Mouse (Mus musculus) heart, adult 10 weeks (tissue): ENCODE results near the gene Acsf2. TPM values are rescaled to one million over a fixed set of nuclear protein-coding genes. Genes with fewer than 3 reads are reported as not detected.

ENCODE experiments used
- polyA plus RNA-seq: library from polyadenylated mRNA; stranded (reverse); fragments of 350-450 nt; fragmentation: Illumina TruSeq; extraction: RNeasy Lipid Tissue Mini Kit (QIAGEN cat#74804); gene quantifications from one replicate; pipeline ENCODE4 v1.2.3, GENCODE M21; 2014; ENCODE audit warnings: low read depth, low replicate concordance

Gene Acsf2
- 24.4 TPM for polyA plus RNA-seq

DNA sequence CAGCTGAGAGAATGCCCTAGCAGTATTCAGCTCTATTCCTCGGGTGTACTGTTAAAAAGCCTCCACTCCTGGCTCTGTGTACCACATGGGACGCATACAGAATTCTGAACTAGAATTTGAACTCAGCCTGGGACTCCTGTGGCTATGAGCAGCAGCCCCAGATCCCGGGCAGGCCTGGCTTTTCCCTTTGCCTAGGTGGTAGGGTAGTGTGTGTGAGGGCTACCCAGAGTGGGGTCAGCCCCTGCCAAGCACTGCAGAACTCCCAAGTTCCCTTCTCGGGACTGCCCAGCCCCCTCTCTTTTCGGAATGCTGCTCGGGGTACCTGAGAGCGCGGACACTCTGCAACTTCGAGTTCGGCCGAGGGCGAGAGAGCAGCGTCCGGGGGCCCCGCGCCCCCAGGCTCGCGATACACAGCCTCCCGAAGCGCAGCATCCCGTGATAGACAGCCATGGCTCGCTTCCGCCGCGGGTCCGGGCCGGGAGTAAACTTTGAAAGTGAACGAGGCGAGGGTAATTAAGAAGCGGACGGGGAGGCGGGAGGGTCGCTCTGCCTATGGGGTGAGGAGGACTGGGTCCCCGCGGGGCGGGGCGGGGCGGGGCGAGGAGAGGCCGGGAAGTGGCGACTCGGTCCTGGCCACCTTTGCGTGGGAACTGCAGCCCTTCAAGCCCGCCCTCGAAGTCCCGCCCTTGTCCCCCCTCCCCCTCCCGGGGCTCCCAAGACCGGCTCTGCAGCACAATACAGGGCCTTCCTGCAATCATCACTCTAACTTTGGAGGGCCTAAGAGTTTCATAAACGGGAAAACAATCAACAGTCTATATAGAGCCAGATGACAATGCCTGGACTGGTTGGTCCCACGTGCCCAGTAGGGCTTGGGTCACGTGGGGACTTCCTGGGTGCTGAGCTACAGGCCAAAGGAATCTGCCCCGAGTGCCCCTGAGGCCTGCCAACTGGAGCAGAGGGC, at the start of gene Acsf2:
TSS of gene Acsf2 (minus strand) at position 551 of the 961 bp plus-strand sequence.

GRCm38 (mm10) chr11:94629199-94629883, 27.7 kb upstream of the Acsf2 start, which contains the start of gene Lrrc59:
Gene Lrrc59, plus strand, starts transcription at chr11:94629767.

DNA sequence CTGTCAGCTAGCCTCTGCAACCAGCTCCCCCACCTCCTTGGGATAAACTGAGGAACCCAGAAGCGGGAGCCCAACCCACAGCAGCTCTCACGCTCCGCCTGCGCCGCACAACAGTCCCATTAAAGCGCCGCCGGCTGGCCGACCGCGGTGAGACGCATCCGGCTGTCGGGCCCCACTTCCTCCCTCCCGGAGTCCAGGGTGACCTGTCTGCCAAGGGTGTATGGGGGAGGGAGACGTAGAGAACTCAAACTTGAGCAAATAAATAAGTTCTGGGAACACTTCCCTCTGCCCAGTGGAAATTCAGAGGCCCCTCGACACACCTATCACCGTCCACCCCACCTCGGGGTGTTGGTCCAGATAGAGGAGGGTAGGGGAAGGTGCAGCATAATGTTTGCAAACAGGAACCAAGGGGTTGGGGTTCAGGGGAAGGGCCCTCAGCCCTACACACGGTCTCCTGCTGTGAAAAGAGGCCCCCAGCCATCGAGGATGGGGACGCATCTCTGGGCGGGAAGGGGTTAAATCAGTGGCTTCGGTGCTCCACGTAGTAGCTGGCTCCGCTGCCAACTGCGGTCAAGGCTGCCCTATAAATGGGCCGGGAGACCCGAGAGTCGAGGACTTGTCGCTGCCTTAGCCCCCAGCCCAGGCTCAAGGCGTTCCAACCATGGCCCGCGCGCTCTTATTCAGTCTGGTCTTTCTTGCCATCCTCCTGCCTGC, 37.1 kb downstream of the Acsf2 start, which contains the start of gene Chad:
TSS of gene Chad (plus strand) at position 611 of the 714 bp plus-strand sequence.

DNA sequence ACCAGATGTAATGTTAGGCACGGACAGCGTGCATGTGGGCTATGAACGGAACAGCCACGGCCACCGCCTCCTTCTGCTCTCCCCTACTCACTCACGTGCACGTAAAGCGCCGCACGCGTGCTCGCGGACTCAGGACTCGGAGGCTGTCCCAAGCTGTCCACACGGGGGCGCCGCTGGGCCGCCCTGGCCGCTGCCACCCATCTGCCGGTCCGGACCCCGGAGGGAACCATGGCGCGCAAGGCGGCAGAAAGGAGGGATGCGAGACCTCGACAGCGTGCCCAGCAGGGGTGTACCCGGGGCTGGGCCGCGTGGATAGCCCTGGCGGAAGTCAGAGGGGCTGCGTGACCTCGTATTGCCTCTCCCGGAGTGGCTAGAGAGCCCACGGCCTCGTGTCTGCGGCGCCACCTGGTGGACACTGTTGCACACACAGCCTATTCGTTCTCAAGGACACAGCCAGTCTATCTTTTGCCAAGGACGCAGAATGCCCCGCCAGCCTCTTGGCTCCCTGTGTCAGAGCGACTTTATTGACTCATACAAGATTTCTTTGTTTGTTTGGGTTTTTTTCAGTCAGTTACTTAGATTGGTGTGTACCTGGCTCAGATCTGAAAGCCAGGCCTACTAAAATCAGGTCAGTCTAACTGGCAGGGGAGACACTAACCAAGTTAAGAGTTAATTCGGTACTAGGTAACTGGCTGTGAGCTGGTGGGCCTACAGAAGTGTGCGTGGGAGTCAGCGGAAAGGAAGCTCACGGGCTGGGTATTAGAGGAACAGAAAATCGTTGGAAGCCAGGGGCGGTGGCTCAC, 52.6 kb downstream of the Acsf2 start, which contains the start of gene Rsad1:
TSS of gene Rsad1 (minus strand) at position 368 of the 803 bp plus-strand sequence.

DNA sequence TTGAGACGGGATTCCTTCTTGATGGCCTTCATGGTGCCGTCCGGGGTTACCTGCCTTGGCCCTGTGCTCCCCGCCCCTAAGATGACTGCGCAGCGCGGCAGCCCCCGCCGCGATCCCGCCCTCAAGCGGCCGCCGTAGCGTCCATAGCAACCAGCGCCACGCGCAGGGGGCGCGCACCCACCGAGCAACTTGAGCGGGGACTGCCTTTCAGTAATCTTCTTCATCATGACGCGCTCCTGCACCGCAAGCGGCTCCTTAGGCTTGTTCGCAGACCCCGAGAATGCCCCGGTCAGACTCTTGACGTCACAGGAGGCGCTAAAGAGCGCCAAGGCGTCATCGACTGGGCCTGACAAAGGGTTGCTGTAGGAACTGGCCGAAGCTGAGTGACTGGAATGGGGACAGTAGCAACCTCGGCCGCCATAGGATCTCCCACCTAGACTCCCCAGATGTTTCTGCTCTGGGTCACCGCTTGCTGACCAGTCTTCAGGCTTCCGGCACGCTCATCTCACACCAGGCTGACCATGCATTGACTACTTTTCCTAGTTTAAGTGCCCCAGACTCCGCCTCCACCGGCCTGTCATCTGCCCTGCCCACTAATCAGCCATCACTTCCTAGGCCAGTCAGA, 80.3 kb downstream of the Acsf2 start, which contains the start of gene Mycbpap:
TSS of gene Mycbpap (minus strand) at position 524 of the 625 bp plus-strand sequence.

Other genes with a start within 250 kb of the Acsf2 start
- gene Abcc3, start 208.9 kb downstream of the Acsf2 start, polyA plus RNA-seq = 1.2 TPM
- 28.5 TPM for gene Cacna1g, start 127.7 kb downstream of the Acsf2 start, polyA plus RNA-seq
- gene Spata20, start 115.7 kb downstream of the Acsf2 start, polyA plus RNA-seq = 0.21 TPM
- 22.0 TPM for gene Epn3, start 101.9 kb downstream of the Acsf2 start, polyA plus RNA-seq
- 0.42 TPM for gene Mycbpap, start 80.1 kb downstream of the Acsf2 start, polyA plus RNA-seq
- gene Rsad1, start 52.6 kb downstream of the Acsf2 start, polyA plus RNA-seq = 8.5 TPM
- 3.3 TPM for gene Chad, start 36.8 kb downstream of the Acsf2 start, polyA plus RNA-seq
- gene Lrrc59, start 27.9 kb upstream of the Acsf2 start, polyA plus RNA-seq = 32.7 TPM
- gene Mrpl27, start 51.9 kb upstream of the Acsf2 start, polyA plus RNA-seq = 77.7 TPM
- gene Eme1, start 52.1 kb upstream of the Acsf2 start, polyA plus RNA-seq = not detected
- gene Xylt2, start 75.6 kb upstream of the Acsf2 start, polyA plus RNA-seq = 8.4 TPM
- not detected for gene Gm11541, start 102.6 kb upstream of the Acsf2 start, polyA plus RNA-seq
- not detected for gene Cdc34b, start 139.9 kb upstream of the Acsf2 start, polyA plus RNA-seq
- not detected for gene Tmem92, start 180.8 kb upstream of the Acsf2 start, polyA plus RNA-seq